Mouse (Mus musculus) kidney, postnatal 25 days (tissue): ENCODE measurements around the gene Zfp764.
"Not testable (repeated sequence)": the region's sequence is repeated elsewhere in the genome, so short reads cannot be mapped to it uniquely, and the experiment has no call there.

Experiments used
- DNase-seq, 2 experiments: peaks; one replicate each; pipeline ENCODE4 v3.0.0; 2021; ENCODE audit warnings: mixed read lengths in 2 of 2

The Zfp764 gene

DNA sequence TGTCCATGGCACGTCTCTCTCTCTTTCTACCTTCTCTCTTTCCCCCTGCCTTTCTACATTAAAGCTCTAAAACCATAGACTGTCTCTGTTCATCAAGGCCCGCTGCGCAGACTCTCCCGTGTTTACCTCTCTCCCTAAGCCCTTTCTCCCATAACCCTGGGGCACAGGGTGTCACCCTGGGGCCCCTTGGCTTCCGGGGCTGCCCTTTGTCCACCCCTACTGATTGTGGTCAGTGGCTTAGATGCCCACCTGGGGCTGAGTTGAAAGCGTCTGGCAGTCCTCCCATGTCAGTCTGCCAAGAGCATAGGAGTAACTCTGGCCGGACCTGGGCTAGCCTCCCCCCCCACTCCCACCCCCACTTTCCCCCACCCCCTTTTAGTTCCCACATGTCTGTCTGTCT lies 16.3 kb downstream of the Zfp764 start:
- DNase-seq = no peak

DNA sequence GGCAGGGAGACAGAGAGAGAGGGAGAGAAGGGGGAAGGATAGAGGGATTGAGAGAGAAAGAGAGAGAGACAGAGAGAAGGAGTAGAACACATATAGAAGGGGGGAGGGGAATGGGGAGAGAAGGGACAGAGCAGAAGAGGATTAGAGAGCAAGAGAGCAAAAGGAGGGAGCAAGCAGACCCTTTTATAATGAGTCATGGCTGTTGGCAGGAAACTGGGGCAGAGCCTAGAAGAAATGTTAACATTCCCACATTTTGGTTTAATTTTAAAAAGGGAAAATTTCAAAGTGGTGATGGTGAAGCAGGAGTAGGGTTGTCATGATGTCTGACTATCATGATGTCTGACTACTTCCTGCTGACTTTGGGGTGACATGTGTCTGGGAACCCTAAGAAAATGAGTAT lies 18.4 kb downstream of the Zfp764 start:
- not testable (repeated sequence) for DNase-seq

DNA sequence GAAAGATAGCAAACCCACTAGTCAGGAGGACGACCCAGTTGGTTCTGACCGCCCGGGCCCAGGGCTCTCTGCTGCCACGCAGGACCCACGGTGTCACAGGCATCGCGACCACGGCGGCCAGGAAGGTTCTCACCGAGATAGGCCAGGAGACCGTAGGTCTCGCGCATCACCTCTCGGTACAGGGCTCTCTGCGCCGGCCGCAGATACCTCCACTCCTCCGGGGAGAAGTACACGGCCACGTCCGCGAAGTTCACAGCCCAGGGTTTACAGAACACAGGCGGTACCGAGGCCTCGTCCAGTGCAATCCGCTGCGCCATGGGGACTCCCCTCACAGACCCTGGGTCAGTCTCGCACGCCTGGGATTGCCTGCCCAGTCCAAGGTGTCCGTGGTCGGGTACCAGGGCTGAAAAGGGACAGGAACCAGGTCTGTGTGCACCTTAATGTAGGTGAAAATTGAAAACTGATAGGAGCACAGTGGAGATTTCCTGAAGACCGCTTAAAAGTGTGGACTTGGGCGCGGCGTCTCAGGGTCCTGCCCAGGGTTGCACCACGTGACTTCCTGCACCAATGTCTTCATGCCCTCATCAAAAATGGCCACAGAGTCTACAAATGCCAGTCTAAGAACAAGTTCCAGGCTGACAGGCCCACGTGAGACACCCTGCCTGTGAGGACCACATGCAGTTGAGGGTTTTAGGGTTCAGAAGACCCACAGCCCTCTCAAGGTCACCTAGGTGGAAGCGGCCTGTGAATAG lies 19.8 kb downstream of the Zfp764 start, which contains the start of gene 9130019O22Rik:
Gene 9130019O22Rik (minus strand): TSS at position 526 of the 752 bp plus-strand sequence.
- DNase-seq = peak; percentile 96 to 99

DNA sequence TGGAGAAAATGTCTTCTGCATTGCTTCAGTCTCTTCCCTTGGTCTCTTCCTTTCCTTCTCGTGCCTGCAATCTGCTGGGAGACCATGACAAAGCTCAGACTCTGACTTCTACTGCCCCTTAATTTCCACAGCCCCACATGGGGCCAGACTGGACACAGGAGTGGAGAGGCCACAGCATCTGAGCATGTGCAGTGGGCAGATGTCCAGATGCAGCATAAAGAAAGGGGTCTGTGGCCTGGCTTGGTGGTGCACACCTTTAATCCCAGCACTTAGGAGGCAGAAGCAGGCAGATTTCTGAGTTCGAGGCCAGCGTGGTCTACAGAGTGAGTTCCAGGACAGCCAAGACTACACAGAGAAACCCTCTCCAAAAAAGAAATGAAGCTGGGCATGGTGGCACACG lies 21.1 kb downstream of the Zfp764 start:
- DNase-seq = not testable (repeated sequence)

DNA sequence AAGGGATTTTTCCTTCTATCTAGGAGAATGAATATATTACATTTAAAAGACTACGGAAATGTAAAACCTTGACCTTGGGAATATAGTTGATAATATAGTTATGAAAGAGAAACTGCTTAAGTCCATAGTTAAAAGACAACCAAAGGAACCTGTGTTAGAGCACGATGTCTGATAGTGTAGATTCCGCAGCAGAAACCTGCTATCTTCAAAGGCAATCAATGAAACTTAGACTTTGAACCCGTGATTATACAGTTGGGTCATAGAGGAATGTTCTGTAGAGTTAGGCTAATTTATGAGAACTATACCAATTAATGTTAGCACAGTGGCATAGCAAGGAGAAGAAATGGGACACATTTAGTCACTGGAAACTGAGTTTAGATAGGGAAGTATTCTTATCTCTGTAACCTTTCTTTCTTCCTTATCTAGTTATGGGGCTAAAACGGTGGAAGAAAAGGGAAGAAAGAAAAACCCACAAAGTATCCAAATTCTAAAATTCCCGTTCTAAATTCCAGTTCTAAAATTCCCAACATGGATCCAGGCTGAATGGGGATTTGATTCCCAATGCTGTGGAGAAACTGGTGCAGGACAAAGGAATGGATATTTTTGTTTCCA lies 28.2 kb downstream of the Zfp764 start:
- no peak for DNase-seq

DNA sequence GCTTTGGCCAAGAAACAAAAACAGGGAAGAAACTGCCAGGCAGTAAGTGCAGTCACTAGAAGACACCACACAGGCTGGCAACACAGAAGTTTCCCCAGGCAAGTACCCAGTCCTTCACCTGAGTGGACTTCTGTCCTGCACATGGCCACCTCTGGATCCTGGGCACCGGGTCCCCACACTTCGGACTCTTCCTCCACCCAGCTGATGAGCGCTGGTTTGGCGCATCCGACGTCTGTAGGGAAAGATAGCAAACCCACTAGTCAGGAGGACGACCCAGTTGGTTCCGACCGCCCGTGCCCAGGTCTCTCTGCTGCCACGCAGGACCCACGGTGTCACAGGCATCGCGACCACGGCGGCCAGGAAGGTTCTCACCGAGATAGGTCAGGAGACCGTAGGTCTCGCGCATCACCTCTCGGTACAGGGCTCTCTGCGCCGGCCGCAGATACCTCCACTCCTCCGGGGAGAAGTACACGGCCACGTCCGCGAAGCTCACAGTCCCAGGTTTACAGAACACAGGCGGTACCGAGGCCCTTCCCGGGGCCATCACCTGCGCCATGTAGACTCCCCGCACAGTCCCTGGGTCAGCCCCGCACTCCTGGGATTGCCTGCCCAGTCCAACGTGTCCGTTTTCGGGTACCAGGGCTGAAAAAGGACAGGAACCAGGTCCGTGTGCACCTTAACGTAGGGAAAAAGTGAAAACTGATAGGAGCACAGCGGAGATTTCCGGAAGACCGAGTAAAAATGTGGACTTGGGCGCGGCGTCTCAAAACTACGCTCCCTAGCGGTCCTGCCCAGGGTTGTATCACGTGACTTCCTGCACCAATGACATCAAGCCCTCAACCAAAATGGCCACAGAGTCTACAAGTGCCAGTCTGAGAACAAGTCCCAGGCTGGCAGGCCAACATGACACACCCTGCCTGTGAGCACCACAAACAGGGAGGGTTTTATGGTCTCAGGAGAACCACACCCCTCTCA lies 31.1 kb downstream of the Zfp764 start, which contains the start of gene Zfp747:
Gene Zfp747 (minus strand): TSS at position 780 of the 975 bp plus-strand sequence.
- DNase-seq = peak; percentile 96 to 99

DNA sequence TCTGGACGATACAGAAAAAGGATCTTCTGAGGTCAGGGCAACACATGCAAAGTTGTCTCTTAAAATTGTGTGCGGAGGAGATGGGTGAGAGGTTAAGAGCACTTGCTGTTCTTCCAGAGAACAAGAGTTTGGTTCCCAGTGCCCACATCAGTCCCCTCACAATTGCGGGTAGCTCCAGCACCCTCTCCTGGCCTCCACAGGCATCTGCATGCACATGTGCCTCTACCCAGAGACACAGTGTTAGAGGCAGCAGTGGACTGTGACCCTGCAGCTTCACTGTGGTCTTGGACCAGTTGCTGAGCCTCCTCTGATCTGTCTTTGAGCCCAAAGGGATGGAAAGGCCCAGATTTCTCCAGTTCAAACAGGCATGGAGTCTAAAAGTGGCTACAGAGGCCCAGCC lies 34.8 kb downstream of the Zfp764 start:
- DNase-seq = not testable (repeated sequence)

DNA sequence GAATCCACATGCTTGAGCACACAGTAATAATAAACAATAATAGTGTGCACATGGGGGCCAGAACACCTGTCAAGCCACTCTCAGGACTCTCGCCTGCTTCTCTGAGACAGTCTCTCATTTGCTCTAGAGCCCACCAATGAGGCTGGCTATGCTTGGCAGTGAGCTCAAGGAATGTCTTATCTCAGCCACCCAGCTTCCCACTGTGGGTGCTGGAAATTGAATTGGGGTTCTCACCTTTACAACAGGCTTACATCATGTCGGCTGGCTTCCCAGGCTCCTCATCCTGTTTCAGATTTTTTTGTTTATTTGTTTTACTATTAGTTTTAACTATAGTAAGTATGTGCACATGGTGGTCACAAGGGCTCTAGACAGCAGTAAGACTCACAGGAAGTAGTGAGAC lies 35.4 kb downstream of the Zfp764 start:
- no peak for DNase-seq

DNA sequence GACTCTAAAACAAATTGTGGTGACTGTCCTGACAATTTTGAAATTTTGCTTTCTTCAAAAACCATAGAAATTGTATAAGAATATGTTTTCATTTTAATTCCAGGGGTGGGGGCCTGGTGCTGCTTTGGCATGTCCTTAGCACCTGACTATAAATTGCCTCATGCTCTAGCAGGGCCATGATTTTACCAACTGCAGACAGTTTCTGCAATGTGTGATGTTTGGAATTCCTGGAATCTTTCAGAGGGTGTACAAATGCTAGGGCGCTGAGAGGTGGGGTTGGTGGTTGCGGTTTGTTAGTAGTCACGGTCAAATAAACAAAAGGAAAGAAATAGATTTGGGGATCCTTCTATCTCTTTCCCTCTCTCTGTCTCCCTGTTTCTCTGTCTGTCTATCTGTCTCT lies 40.4 kb downstream of the Zfp764 start:
- no peak for DNase-seq

DNA sequence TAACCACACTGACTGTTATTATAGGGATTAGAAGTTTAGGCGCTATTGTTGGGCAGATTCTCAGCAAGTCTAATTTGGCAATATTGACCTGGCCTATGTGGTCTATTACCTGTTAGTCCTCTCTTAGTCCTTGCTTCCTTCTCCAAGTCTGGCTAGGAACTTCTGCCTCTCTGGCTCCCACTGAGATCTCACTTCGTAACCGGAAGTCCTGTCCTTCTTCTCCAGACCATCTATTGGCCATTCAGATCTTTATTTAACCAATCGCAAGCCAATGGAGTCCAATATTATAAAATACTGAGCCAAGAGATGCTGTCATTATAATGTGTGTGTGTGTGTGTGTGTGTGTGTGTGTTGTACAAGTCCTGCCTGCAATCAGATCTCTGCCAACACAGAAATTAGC lies 42.5 kb downstream of the Zfp764 start:
- DNase-seq = no peak

DNA sequence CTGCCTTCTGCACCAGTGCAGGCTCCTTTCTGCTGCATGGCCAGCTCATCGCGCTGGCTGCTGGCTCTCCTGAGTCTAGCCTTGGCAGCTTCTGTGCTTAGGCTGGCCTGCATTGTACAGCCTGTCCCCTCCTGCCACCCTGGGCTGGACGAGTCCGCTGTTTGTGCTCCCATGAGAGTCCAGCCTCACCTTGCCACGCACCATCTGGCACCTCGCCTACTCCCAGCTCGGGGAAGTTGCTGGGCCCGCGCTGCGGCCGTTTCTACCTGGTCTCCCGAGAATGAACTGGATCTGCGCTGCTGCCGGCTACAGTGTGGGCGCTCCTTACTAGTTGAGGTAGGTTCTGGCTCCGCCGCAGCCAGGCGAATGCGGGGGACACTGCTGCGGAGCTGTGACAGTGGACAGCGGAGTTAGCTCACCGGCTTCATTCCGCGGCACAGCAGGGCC lies 43.1 kb downstream of the Zfp764 start:
- DNase-seq = peak; percentile 60 to 74

DNA sequence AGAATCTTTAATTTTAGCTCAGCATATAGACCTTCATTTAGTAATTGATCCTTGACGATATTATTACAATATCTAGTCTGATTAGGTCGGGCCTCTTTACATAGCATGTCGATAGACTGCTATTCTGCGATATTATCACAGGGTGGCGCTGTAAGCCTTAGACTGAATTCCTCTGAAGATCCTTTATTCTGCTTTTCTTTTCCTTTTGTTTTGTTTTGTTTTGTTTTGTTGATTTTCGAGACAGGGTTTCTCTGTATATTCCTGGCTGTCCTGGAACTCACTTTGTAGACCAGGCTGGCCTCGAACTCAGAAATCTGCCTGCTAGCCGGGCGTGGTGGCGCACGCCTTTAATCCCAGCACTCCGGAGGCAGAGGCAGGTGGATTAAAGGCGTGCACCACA lies 44.2 kb downstream of the Zfp764 start:
- DNase-seq = peak in 1 of 2 experiments; percentile 43

DNA sequence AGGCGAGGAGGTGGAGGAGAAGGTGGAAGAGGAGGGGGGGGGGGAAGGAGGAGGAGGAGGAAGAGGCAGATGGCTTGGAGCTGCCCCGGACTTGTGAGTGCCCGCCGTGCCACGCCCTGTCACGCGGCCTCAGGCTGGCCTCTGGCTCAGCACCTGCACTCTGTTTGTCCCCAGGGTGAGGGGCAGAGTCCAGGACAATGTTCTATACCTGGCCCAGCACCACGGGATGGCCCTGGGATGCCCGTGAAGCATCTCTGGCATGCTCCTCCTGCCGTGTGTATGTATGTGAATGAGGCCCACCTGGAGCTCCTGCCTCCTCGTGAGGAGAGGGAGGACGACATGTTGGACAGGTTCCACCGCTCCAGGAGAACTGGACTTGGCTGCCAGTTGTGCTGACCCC lies 45.2 kb downstream of the Zfp764 start:
- peak; percentile 64 to 87 for DNase-seq

DNA sequence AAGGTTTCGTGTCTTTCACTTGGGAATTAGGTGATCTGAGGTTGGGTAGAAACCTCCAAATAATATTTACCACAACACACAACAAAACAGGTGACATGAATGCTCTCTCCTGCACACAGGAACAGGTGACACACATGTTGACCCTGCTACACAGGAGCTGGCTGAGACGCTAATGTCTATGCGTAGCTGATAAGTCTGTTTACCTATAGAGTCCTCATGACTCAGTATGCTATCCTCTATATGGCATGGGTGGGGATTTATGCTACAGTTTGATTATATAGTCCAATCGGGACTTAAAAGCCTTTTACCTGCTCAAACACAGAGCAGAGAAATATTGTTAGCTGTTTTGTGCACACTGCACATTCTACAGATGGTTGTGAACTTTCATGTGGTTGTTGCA lies 46.4 kb downstream of the Zfp764 start:
- DNase-seq = no peak

DNA sequence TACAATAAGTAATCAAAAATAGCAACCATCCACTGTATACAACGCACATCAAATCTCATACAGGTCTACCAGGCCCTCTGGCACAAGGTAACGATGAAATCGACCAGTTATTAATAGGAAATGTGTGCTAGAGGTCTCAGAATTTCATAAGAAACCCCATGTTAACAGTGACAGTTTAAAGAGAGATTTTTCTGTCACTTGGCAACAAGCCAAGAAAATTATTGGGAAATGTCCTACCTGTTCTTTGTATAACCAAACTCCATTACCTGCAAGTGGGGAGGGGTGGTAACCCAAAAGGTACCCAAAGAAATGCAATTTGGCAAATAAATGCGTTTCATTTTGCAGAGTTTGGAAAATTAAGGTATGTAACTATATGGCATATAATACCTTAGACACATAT lies 48.1 kb downstream of the Zfp764 start:
- no peak for DNase-seq

DNA sequence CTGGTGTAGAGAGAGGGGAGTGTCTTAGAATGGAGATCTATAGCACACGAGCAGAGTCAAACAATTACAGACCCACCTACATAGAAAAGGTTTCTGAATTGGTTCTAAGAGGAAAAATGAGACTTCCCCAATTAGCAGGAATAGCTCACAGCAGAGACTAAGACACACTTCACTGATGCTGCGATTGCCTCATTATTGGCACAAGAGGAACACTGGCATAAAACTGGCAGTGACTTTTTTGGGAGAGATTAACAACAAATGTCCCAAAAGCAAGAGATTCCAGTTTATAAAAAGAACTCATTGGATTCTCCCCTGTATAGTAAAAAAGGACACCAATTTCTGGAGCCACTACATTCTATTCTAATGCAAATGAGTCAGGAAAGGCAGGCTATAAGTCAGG lies 48.8 kb downstream of the Zfp764 start:
- DNase-seq = no peak

DNA sequence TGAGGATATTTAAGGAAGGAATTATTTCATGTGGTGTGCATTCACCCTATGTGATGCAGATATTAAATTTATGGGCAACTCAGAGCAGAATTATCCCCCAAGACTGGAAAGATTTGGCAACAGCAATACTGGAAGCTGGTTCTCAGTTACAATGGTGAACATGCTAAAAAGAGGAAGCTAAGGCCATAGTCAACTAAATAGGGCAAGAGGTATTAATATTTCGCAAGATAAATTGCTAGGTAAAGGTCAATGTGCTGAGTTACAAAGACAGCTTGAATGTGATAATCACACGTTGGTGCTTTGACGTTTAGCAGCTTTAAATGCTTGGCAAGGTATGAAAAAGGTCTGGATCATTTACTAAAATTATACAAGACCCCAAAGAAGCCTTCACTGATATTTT lies 50.8 kb downstream of the Zfp764 start:
- no peak for DNase-seq
